Mouse (Mus musculus): Measurements from ENCODE around the gene Fgf9. TPM values are rescaled to one million over a fixed set of nuclear protein-coding genes. Genes with fewer than 3 reads are reported as not detected.
A peak's percentile ranks its signal among the peaks of the same experiment; 100 is the strongest.

Gene Fgf9
- polyA plus RNA-seq, 1 experiment = 7.8 TPM

DNA sequence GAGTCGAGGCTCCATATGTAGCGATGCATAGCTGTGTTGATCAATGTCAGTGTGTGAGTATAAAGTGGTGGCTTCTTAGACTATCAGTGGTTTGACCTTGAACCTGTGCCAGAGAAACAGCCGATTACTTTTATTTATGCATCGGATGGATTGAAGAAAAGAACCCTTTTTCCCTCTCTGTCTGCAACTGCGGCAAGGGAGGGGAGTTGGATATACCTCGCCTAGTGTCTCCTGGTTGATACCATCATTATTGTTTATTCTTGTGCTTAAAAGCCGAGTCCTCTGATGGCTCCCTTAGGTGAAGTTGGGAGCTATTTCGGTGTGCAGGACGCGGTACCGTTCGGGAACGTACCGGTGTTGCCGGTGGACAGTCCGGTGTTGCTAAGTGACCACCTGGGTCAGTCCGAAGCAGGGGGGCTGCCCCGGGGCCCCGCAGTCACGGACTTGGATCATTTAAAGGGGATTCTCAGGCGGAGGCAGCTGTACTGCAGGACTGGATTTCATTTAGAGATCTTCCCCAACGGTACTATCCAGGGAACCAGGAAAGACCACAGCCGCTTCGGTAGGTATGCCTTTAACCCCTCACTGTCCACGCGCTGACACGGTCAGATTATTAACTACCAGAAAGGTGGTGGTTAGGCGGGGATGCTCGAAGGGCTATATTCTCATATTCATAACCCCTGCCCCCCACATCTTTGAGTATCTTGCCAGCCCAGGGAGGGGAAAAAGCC, 2.6 kb downstream of the Fgf9 start:
- peak; percentile 56 for DNase-seq (ENCODE audit: low read depth)
- TF ChIP-seq POLR2A (IDR thresholded peaks at IDR 0.05; ENCODE audit: borderline replicate concordance, extremely low read depth, insufficient read depth, insufficient read length, poor library complexity, severe bottlenecking) = no peak

- peak; percentile 31 for DNase-seq (ENCODE audit: low read depth)
These were observed 3.6 kb downstream of the Fgf9 start for GRCm38 (mm10) chr14:58073936-58074335.

DNA sequence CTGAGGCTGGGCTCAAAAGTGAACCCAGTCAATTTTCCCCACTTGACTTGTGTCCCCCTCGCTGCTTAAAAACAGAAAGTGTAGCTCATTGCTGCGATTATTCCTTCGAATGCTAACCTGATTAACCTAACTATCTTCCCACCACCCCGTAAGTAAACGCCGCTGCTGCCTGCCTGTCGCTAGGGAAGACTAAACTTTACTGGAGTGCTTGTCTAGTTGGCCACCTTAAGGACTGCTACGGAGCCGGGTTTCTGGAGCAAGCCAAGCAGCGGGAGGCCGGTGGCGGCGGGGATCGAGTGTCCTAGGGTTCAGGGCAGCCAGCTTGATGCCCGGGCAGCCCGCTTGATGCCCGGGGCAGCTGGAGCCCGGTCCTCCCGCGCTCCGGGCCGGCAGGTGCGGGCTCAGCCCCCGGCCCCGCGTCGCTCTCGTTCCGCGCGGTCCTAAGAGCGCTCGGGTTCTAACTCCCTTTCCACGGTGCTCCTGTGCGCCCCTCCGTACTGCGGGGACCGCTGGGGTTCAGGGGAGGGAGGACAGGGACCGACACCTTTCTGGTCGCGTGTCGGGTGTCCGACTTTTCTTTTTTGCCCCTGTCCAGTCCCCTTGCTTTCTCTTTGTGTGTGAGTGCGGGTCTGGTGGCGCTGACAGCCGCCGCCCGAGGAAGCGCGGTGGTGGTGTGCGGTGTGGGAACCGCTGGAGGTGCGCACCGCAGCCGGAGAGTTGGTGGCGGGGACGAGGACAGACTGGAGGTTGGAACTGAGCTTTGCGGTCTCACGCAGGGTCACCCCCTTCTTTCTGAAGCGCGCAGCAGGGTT, 4.5 kb downstream of the Fgf9 start:
- peak; percentile 79 for DNase-seq (ENCODE audit: low read depth)
- TF ChIP-seq POLR2A (IDR thresholded peaks at IDR 0.05; ENCODE audit: borderline replicate concordance, extremely low read depth, insufficient read depth, insufficient read length, poor library complexity, severe bottlenecking) = no peak
- no peak for TF ChIP-seq CTCF (IDR thresholded peaks at IDR 0.05; ENCODE audit: borderline replicate concordance, extremely low read depth, insufficient read depth, insufficient read length)

More at GRCm38 (mm10) chr14:58073936-58074335, 3.6 kb downstream of the Fgf9 start:
- TF ChIP-seq POLR2A (IDR thresholded peaks at IDR 0.05; ENCODE audit: borderline replicate concordance, extremely low read depth, insufficient read depth, insufficient read length, poor library complexity, severe bottlenecking) = no peak
- TF ChIP-seq CTCF (IDR thresholded peaks at IDR 0.05; ENCODE audit: borderline replicate concordance, extremely low read depth, insufficient read depth, insufficient read length) = no peak

DNA sequence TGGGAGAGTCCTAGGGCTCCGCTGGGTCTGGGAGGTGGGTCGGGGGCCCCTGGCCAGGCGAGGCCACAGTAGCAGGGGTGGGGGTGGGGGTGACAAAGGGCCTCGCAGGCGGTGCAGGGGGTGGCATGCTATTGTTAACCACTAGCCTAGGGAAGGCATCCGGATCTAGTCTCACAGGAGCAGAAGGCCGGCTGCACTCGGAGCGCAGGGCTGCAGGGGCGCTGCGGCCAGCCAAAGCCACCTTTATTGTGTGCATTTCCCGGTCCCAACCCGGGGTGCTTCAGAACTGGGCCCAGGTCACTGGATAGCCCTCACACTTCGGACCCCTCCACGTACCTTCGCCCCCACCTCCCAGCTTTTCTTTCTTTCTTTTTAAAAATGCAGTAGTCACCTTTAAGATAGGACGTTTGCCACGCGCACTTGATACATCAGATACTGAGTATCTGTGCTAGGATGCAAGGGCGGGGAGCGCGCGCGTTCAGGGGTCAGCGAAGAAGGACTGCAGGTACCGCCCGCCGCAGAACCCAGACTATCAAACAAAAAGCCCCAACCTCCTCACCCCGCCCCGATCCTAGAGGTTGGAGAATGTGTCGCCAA, 5.2 kb downstream of the Fgf9 start:
- DNase-seq (ENCODE audit: low read depth) = peak; percentile 62
- TF ChIP-seq POLR2A (IDR thresholded peaks at IDR 0.05; ENCODE audit: borderline replicate concordance, extremely low read depth, insufficient read depth, insufficient read length, poor library complexity, severe bottlenecking) = no peak
- 0 out of 2 replicates have a peak, but pooled peaks have one; percentile 20 for TF ChIP-seq CTCF (IDR thresholded peaks at IDR 0.05; ENCODE audit: borderline replicate concordance, extremely low read depth, insufficient read depth, insufficient read length)

- no peak for TF ChIP-seq POLR2A (IDR thresholded peaks at IDR 0.05; ENCODE audit: borderline replicate concordance, extremely low read depth, insufficient read depth, insufficient read length, poor library complexity, severe bottlenecking)
- no peak for TF ChIP-seq CTCF (IDR thresholded peaks at IDR 0.05; ENCODE audit: borderline replicate concordance, extremely low read depth, insufficient read depth, insufficient read length)
- DNase-seq (ENCODE audit: low read depth) = peak; percentile 92
These were observed 5.7 kb downstream of the Fgf9 start for GRCm38 (mm10) chr14:58076030-58076521.

DNA sequence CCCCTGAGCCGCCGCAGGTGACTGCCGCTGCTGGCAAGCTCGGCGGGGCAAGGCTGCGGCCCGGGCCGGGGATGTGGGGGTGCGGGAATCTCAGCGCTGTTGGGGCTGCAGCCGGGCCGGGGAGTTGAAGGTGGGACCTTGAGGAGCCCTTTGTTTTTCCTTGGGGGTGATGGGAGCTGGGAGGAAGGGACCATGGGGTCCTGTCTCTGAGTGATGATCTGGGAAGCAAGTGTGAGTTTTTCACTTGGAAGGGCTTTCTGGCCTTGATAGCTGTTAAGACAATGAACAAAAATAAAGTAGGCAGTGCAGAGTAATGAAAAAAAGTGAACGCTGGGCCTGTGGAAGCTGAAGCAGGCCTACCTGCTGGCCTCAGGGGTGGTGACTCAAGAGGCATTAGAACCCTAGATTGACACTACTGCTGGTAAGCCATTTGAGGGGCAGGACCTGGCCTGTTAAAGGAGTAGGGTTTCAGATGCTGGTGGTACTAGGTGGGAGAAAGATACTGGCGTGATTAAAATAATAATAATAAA, 6.4 kb downstream of the Fgf9 start:
- TF ChIP-seq CTCF (IDR thresholded peaks at IDR 0.05; ENCODE audit: borderline replicate concordance, extremely low read depth, insufficient read depth, insufficient read length) (no peak), POLR2A (IDR thresholded peaks at IDR 0.05; ENCODE audit: borderline replicate concordance, extremely low read depth, insufficient read depth, insufficient read length, poor library complexity, severe bottlenecking) (no peak)
- DNase-seq (ENCODE audit: low read depth) = no peak

GRCm38 (mm10) chr14:58079471-58079870, 9.1 kb downstream of the Fgf9 start:
- no peak for DNase-seq (ENCODE audit: low read depth)
- no peak for TF ChIP-seq CTCF (IDR thresholded peaks at IDR 0.05; ENCODE audit: borderline replicate concordance, extremely low read depth, insufficient read depth, insufficient read length)
- no peak for TF ChIP-seq POLR2A (IDR thresholded peaks at IDR 0.05; ENCODE audit: borderline replicate concordance, extremely low read depth, insufficient read depth, insufficient read length, poor library complexity, severe bottlenecking)

GRCm38 (mm10) chr14:58081955-58082354, 11.6 kb downstream of the Fgf9 start:
- TF ChIP-seq POLR2A (IDR thresholded peaks at IDR 0.05; ENCODE audit: borderline replicate concordance, extremely low read depth, insufficient read depth, insufficient read length, poor library complexity, severe bottlenecking) = no peak
- no peak for TF ChIP-seq CTCF (IDR thresholded peaks at IDR 0.05; ENCODE audit: borderline replicate concordance, extremely low read depth, insufficient read depth, insufficient read length)
- no peak for DNase-seq (ENCODE audit: low read depth)

DNA sequence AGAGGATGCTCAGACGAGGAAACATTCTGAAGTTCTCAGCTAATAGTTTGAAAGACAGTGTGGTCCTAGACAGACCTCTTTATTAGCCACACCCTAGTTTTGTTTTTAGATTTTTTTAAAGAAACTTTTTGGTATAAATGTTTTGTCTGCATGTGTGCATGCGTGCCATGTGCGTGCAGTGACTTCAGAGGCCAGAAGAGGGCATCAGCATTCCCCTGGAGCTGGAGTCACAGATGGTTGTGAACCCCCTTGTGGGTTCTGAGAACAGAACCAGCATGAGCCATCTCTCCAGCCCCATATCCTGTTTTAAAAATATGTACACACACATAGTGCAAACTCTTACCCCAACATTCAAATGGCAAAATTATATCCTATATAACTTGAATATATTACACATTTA, 13.9 kb downstream of the Fgf9 start:
- no peak for DNase-seq (ENCODE audit: low read depth)
- TF ChIP-seq POLR2A (IDR thresholded peaks at IDR 0.05; ENCODE audit: borderline replicate concordance, extremely low read depth, insufficient read depth, insufficient read length, poor library complexity, severe bottlenecking) (no peak), CTCF (IDR thresholded peaks at IDR 0.05; ENCODE audit: borderline replicate concordance, extremely low read depth, insufficient read depth, insufficient read length) (peak; percentile 8; the same call in 1 of the 2 replicates)

DNA sequence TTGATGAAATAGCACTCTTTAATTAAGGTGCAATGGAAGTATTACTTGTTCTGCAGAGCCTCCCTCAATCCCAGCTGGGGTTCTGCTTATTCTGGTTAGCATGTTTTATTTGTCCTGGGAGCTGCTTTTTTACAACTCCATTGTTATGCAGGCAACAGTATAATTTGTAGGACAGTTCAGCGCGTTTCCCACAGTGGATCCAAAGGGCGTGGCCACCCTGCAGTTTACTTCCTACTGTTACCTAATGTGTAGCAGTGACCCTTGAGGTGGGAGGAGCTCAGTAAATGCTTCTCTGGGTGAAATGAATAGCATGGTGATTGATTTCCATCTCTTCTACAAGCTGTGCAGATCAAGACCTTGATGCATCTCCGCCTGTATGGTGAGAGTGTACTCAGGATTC, 17.0 kb downstream of the Fgf9 start:
- no peak for DNase-seq (ENCODE audit: low read depth)
- no peak for TF ChIP-seq POLR2A (IDR thresholded peaks at IDR 0.05; ENCODE audit: borderline replicate concordance, extremely low read depth, insufficient read depth, insufficient read length, poor library complexity, severe bottlenecking)
- TF ChIP-seq CTCF (IDR thresholded peaks at IDR 0.05; ENCODE audit: borderline replicate concordance, extremely low read depth, insufficient read depth, insufficient read length) = no peak

- TF ChIP-seq CTCF (IDR thresholded peaks at IDR 0.05; ENCODE audit: borderline replicate concordance, extremely low read depth, insufficient read depth, insufficient read length) = no peak
- TF ChIP-seq POLR2A (IDR thresholded peaks at IDR 0.05; ENCODE audit: borderline replicate concordance, extremely low read depth, insufficient read depth, insufficient read length, poor library complexity, severe bottlenecking) = no peak
- DNase-seq (ENCODE audit: low read depth) = no peak
These were observed 19.1 kb downstream of the Fgf9 start for GRCm38 (mm10) chr14:58089486-58089885.
